Mouse (Mus musculus) heart, embryonic 13.5 days (tissue): Measurements from ENCODE around the gene Creb5. TPM values are rescaled to one million over a fixed set of nuclear protein-coding genes. Genes with fewer than 3 reads are reported as not detected.

Experiments used
- ATAC-seq: fragments of 200-750 bp; cut with Nextera tagmentation; 2 replicates; pipeline ENCODE4 v1.8.0; 2017; ENCODE audit warnings: moderate TSS enrichment; ENCODE audit not compliant: insufficient number of reproducible peaks, low FRiP score, low TSS enrichment; ENCODE audit errors: extremely low read depth
- H3K27ac ChIP-seq: fragments of 300-500 bp; sonication (generic); replicated peaks from 2 replicates; pipeline ENCODE4 v1.5.1; 2015; ENCODE audit warnings: moderate library complexity, mild to moderate bottlenecking, inconsistent platforms
- H3K27me3 ChIP-seq: fragments of 300-500 bp; sonication (generic); replicated peaks from 2 replicates; pipeline ENCODE4 v1.6.1; 2015; ENCODE audit warnings: mild to moderate bottlenecking, inconsistent platforms
- H3K36me3 ChIP-seq: fragments of 300-500 bp; sonication (generic); 2 replicates; pipeline ENCODE4 v1.6.1; 2015; ENCODE audit warnings: mild to moderate bottlenecking, inconsistent platforms
- H3K4me1 ChIP-seq: fragments of 300-500 bp; sonication (generic); 2 replicates; pipeline ENCODE4 v1.6.1; 2015; ENCODE audit warnings: inconsistent platforms
- H3K4me2 ChIP-seq: fragments of 300-500 bp; sonication (generic); 2 replicates; pipeline ENCODE4 v1.6.1; 2015; ENCODE audit warnings: inconsistent platforms, mild to moderate bottlenecking, moderate library complexity
- H3K4me3 ChIP-seq: fragments of 300-500 bp; sonication (generic); 2 replicates; pipeline ENCODE4 v1.5.1; 2015; ENCODE audit warnings: moderate library complexity, mild to moderate bottlenecking, inconsistent platforms
- H3K9ac ChIP-seq: fragments of 300-500 bp; sonication (generic); 2 replicates; pipeline ENCODE4 v1.6.1; 2015; ENCODE audit warnings: inconsistent platforms, mild to moderate bottlenecking, moderate library complexity
- H3K9me3 ChIP-seq: fragments of 300-500 bp; sonication (generic); 2 replicates; pipeline ENCODE4 v1.6.1; 2016; ENCODE audit warnings: inconsistent platforms
- WGBS: fragments of 180-500 bp; shearing (Covaris S2); methylation state at CpG from one replicate; pipeline ENCODE4 v1.1.7; 2015; ENCODE audit warnings: mixed read lengths; 5-methylcytosine and 5-hydroxymethylcytosine counted together
- polyA plus RNA-seq: library from polyadenylated mRNA; unstranded; fragments of >200 nt; fragmentation: Nextera tagmentation; extraction: Ambion mirVana; gene quantifications from 2 replicates; pipeline ENCODE4 v1.2.1, GENCODE M21; 2015

The Creb5 gene
- polyA plus RNA-seq, 1 experiment from 2014 or later = 31.1 TPM

DNA sequence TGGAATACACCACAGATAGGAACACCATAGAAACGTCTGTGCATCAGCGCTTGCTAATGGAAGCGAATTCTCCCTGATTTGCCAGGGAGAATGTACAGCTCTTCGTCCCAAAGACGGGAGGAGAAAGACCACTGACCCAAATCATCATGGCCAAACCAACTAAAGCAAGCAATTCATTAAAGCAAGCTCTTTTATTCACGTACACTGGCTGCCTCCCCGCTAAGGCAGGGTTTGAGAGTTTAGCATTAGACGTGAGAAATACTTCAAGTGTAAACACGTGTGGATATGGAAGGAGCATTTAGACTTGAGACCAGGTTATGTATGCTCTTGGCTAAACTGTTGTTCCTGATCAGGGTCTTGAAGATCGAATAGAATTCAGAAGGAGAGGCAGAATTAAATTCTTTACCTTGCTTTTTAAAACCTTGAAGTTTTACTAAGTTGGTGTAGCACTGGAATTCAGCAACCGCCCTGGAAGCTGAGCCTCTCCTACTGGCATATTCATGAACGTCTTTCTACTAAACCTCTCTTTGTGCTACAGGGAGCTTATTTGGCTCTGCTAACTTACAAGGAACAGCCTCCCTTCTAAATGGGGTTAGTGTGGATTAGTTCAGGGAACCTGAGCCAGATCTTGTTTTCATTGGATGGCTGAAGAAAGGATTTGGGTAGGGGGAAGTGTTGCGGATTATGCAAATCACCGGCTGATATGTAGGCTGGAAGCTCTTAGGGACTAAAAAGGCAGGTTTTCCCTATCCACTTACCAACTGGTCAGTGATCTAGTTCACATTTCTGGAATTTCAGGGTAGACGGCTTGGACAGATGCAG lies 337.6 kb downstream of the Creb5 start:
- no peak overlapping the region for H3K4me2 ChIP-seq
- H3K36me3 ChIP-seq = no peaks in the 10 kb centered on the region
- no peaks in the 10 kb centered on the region for H3K9me3 ChIP-seq
- ATAC-seq = no peak
- no peak overlapping the region for H3K9ac ChIP-seq
- 63% methylated on average over 15 of the region's 15 CpGs for WGBS
- H3K27ac ChIP-seq = no peak overlapping the region
- H3K4me1 ChIP-seq = peaks cover 42% of the 10 kb centered on the region
- no peaks in the 10 kb centered on the region for H3K27me3 ChIP-seq
- no peak overlapping the region for H3K4me3 ChIP-seq

DNA sequence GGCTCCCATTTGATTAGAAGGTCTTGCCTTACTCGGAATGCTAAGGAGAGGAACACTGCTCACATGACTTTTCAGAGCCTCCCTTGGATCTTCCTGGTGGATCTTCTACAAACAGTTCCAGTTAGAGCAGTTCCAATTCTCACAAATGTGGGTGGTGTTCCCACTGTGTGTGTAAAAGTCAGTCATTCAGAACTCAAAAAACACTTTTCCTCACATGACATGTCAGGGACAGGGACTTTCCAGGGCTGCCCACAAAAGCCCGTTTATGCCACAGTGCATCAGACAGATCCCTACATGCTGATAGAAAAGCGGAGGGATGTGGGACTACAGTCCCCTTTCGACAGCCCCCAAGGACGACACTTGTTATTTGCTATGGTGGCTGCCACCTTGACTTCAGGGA lies 339.0 kb downstream of the Creb5 start:
- H3K27ac ChIP-seq = no peak overlapping the region
- H3K4me3 ChIP-seq = no peak overlapping the region
- H3K9me3 ChIP-seq = no peaks in the 10 kb centered on the region
- no peak overlapping the region for H3K9ac ChIP-seq
- H3K4me1 ChIP-seq = peaks cover 41% of the 10 kb centered on the region
- no peak for ATAC-seq
- H3K4me2 ChIP-seq = no peak overlapping the region
- WGBS = 76% methylated on average over 5 of the region's 5 CpGs
- H3K27me3 ChIP-seq = no peaks in the 10 kb centered on the region
- no peaks in the 10 kb centered on the region for H3K36me3 ChIP-seq

DNA sequence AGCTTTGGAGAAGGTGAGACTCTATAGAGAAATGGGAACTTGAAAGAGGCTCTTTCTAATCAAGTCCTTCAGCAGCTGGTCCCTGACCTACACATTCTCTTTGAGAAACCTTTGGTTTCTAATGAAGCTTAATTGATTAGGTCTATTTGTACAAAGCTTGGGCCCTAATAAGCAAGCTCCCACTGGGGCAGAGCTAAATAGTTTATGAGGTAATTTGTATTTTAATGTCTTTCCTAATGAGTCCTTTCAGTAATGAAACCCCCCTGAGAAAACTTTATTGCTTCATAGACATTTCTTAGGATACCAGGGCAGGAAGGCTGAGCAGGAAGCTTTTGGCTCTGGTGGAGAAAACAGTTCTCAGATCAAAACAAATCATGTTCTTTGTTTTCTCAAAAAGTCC lies 341.6 kb downstream of the Creb5 start:
- peaks cover 24% of the 10 kb centered on the region for H3K4me1 ChIP-seq
- no peaks in the 10 kb centered on the region for H3K36me3 ChIP-seq
- no peak overlapping the region for H3K27ac ChIP-seq
- no peak for ATAC-seq
- no peak overlapping the region for H3K4me3 ChIP-seq
- no peak overlapping the region for H3K4me2 ChIP-seq
- H3K9ac ChIP-seq = no peak overlapping the region
- no peaks in the 10 kb centered on the region for H3K9me3 ChIP-seq
- H3K27me3 ChIP-seq = no peaks in the 10 kb centered on the region

DNA sequence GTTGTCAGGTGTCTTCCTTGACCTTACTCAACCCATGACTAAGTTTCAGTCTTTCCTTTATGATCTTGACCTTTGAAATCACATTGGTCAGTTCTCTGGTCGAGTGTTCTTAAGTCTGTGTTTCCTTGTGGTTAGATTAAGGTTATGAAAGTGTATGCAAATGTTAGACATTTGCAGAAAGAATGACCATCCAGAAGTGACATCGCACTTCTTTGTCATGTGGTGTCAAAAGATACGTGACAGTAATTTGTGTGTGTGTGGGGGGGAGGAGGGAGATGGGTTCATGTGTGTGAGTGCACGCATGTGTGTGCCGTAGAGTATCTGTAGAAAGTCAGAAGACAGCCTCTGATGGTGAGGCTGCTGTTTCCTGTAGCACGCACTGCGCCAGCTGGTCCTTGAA lies 348.4 kb downstream of the Creb5 start:
- Histone ChIP-seq H3K27ac (no peak overlapping the region), H3K9me3 (no peaks in the 10 kb centered on the region), H3K36me3 (peaks cover 5% of the 10 kb centered on the region; the same call in 1 of the 2 replicates), H3K9ac (no peak overlapping the region), H3K27me3 (no peaks in the 10 kb centered on the region), H3K4me3 (no peak overlapping the region), H3K4me2 (no peak overlapping the region), H3K4me1 (peaks cover 9% of the 10 kb centered on the region; the same call in 1 of the 2 replicates)
- WGBS = 77% methylated on average over 7 of the region's 7 CpGs
- ATAC-seq = no peak

DNA sequence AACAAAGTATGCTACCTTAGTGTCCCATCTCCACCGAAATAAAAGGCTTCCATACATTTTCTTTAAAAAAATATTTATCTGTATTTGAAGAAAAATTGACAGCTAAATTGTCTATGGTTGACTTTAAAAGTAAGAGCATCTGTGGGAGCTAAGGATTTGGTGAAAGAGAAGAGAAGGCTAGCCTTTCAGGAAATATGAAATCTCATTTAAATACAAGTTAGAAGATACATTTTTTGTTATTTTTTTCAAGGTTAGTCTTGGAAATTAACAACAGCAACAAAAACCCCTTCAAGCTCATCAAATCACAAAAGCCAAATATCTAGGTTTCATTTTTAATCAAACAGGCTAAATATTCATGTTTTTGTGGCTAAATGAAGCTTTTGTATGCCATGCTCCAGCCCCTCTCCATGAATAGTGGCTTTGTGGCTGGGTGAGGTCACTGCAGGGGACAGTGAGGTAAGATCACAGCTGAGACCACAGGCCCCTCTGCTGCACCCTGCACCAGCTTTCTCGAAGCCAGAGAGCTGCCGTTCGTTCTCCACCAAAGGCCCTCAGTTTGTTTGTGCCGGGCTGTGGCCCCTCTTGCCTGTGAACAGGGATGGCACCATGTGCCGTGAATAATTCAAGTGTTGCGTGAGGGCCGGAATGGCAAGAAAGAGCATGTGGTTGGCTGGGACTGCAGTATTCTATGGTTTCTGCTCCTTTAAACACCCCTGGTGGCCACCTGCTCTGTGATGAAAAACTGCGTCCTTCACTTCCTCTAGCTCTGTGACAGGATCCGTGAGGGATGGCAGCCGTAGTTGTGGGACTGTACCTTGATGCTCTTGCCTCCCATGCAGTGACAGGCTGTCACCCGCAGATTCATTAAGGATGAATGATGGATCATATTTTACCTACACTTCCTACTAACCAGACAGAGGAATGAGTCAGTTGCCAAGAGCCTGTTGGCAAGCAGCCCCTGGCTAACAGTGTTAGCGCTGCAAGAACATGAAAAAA lies 350.6 kb downstream of the Creb5 start:
- H3K4me2 ChIP-seq = no peak overlapping the region
- peaks cover 14% of the 10 kb centered on the region for H3K36me3 ChIP-seq
- peaks cover 11% of the 10 kb centered on the region; the same call in 1 of the 2 replicates for H3K4me1 ChIP-seq
- no peak overlapping the region for H3K27ac ChIP-seq
- no peak overlapping the region for H3K9ac ChIP-seq
- no peaks in the 10 kb centered on the region for H3K9me3 ChIP-seq
- no peak overlapping the region for H3K4me3 ChIP-seq
- no peak for ATAC-seq
- H3K27me3 ChIP-seq = no peaks in the 10 kb centered on the region
- 81% methylated on average over 13 of the region's 13 CpGs for WGBS

DNA sequence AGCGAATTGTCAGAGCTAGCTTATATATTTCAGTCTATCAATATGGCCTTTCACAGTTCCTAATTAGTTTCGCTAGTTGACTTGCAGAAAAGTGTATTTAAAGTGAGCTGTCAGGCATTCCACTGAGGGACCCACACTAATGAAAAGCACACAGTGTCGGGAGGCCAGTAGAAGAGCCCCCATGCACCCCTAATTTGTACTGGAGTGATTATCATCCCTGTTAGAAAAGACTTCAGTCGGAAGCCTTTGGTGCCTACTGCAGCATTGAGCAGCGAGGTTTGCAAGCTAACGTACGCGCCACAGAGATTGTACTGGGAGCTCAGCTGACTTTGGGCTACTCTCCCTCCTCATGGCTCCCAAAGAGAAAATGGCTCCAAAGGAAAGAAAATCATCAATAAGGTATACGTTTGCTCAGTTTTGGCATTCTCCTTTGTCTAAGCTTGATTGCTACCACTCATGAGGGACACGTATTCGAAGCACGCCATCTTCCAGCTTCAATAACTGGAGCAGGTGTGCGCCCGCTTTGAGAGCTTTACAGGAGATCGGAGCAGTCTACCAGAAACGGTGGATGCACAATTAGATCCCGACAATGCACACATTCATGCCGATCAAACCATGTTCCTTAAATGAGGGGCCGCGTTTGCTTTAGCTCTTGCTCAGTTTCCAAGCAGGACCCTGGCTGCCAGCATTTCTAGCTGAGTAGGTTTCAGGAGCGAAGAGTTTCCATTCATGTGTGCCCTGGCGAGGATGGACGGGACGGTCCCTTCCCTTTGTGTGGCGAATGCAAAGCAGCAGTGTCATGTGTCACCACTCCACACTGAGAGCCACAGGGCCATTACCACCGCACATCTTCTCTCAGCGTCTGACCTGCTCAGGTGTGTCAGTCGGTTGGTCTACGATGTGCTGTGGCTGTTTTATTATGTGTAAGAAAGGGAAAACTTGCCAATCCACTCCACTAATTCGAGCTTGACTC lies 354.8 kb downstream of the Creb5 start:
- no peak overlapping the region for H3K9ac ChIP-seq
- 87% methylated on average over 30 of the region's 30 CpGs for WGBS
- H3K9me3 ChIP-seq = no peaks in the 10 kb centered on the region
- no peak overlapping the region for H3K27ac ChIP-seq
- no peak overlapping the region for H3K4me3 ChIP-seq
- no peak for ATAC-seq
- no peak overlapping the region for H3K4me2 ChIP-seq
- peaks cover 18% of the 10 kb centered on the region for H3K4me1 ChIP-seq
- H3K27me3 ChIP-seq = no peaks in the 10 kb centered on the region
- H3K36me3 ChIP-seq = peaks cover 18% of the 10 kb centered on the region

DNA sequence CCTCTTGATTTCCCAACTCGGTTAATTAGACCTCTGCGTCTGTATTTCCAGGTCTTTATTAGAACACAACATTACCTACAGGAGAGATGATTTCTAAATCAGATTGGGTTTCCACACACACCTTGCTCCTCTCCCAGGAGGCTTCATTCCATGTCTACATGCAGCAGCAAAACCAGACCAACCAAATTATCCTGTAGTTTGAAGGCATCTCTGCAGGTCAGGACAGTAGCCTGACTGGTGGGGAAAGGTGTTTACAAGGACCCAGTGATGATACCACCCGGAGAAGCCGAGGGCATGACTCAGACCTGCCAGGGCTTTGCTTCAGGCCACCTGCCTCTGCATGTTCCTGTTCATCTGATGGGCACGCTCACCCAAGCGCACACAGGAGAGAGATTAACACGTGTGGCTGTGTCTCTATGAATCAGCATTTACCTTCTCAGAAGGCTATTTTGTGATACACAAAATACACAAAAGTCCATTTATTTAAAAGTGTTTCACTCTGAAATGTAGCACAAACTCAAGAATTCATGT lies 355.8 kb downstream of the Creb5 start:
- no peak overlapping the region for H3K4me3 ChIP-seq
- no peak overlapping the region for H3K4me2 ChIP-seq
- no peaks in the 10 kb centered on the region for H3K27me3 ChIP-seq
- no peaks in the 10 kb centered on the region for H3K9me3 ChIP-seq
- peaks cover 18% of the 10 kb centered on the region for H3K36me3 ChIP-seq
- whole genome bisulfite sequencing = 84% methylated on average over 7 of the region's 7 CpGs
- H3K4me1 ChIP-seq = peaks cover 15% of the 10 kb centered on the region
- H3K27ac ChIP-seq = no peak overlapping the region
- ATAC-seq = no peak
- no peak overlapping the region for H3K9ac ChIP-seq

DNA sequence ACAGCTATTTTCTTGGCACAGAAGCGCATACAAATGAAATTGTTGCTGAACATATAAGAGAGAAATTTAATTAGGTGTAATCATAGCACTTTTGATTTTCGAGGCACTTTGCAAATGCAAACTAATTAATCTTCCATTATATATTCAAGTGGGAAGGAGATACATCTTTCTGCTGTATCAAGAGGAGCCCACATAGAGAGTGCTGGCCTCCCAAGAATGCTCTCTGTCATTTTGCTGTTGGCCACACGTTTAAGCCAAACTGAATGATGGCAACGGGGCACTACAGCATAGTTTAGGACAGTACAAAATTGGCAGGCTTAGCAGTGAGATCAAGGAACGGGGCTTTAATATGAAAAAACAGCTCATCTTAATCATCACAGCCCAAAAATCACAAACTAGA lies 356.4 kb downstream of the Creb5 start:
- H3K9me3 ChIP-seq = no peaks in the 10 kb centered on the region
- peaks cover 15% of the 10 kb centered on the region for H3K36me3 ChIP-seq
- no peaks in the 10 kb centered on the region for H3K27me3 ChIP-seq
- H3K9ac ChIP-seq = no peak overlapping the region
- H3K4me2 ChIP-seq = no peak overlapping the region
- no peak overlapping the region for H3K4me3 ChIP-seq
- ATAC-seq = no peak
- WGBS = 70% methylated on average over 5 of the region's 5 CpGs
- no peak overlapping the region for H3K27ac ChIP-seq
- peaks cover 11% of the 10 kb centered on the region for H3K4me1 ChIP-seq

DNA sequence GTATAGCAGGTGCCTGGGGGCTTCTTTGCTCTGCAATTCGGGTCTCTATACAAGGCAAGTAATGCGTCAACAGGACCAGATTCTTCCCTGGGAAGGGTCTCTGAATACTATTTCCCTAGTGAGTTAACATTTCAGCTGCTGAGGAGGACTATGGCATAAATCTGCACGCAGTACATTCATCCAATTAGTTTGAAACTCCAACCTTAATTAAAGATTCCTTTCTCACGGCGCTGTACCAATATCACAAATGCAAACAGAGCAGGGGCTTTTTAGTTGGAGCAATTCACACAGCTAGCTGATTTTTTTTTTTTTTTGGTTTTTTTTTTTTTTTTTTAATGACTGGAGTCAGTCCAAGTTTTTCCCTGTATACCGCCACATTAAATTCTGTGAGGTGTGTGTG lies 357.0 kb downstream of the Creb5 start:
- Histone ChIP-seq H3K27me3 (no peaks in the 10 kb centered on the region), H3K4me3 (no peak overlapping the region)
- WGBS = 72% methylated on average over 6 of the region's 6 CpGs

DNA sequence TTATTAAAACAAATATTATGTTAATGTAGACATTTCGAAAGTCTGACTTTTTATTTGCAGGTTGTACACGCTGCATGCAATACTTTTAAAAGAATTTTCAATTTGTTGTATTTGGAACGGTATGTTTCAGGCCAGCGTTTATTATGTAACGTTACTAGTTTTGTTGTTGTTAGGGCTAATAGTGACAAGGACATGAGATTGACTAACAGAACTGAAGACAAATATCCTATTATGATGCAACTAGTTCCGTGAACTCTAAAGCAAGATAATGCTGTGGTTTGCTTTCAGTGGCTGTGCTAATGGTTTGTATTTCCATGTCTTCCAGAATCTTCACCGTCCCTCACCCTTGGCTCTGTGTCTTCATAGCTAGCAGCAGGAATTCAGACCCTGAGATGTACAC lies 357.9 kb downstream of the Creb5 start:
- Histone ChIP-seq H3K9ac (no peak overlapping the region), H3K4me3 (no peak overlapping the region), H3K36me3 (peaks cover 13% of the 10 kb centered on the region), H3K27me3 (no peaks in the 10 kb centered on the region), H3K9me3 (no peaks in the 10 kb centered on the region), H3K4me2 (no peak overlapping the region), H3K27ac (no peak overlapping the region), H3K4me1 (peaks cover 11% of the 10 kb centered on the region)
- no peak for ATAC-seq
- WGBS = 87% methylated on average over 7 of the region's 7 CpGs

More for the DNA sequence above, 357.0 kb downstream of the Creb5 start:
- peaks cover 11% of the 10 kb centered on the region for H3K4me1 ChIP-seq
- no peak overlapping the region for H3K4me2 ChIP-seq
- ATAC-seq = no peak
- no peak overlapping the region for H3K27ac ChIP-seq
- H3K9ac ChIP-seq = no peak overlapping the region
- no peaks in the 10 kb centered on the region for H3K9me3 ChIP-seq
- H3K36me3 ChIP-seq = peaks cover 13% of the 10 kb centered on the region
